ENCODE assay signal across 22 mouse cellular contexts in the genomic region with DNA sequence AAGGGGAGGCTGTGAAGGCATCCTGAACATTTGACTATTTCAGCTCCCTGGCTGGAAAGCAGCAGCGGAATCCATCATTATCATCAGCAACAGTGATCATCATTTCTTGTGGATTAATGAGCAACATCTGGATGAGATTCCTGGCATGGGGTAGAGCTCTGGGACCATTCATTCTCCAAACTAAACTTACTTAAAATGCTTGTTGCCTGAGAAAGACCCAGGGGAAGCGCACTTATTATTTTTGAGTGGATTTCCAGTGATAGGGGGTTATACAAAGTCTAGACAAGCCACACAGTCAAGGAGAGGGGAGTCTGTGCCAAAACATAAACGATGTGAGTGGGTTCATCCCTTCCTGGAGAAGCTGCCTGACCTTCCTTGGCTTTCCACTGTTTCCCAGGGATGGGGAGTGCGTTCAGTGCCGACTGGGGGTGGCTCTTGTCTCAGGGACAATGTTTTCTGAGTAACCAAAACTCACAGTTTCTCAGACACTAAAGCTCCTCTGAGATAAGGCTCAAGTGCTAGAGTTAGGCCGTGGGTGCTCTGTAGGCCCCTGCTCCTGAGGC. TPM values are rescaled to one million over a fixed set of nuclear protein-coding genes. Genes with fewer than 3 reads are reported as not detected.
DNase-seq lines count a peak whose midpoint lies in the region; ATAC-seq lines count a peak whose summit lies in the region.
"Had no signal": no experiment of that assay in that cellular context is flagged by ENCODE, and none has a peak within 500 bp of the region (broad histone marks: within the 10 kb centered on the region; RNA-seq: fewer than 3 reads in every experiment).

No protein-coding gene starts in this region.

- H3K9me3 ChIP-seq in heart, embryonic 12.5 days (replicated peaks) = no peaks in the 10 kb centered on the region
- no peaks in the 10 kb centered on the region for H3K9me3 ChIP-seq in limb, embryonic 13.5 days
- H3K9me3 ChIP-seq in limb, embryonic 10.5 days (replicated peaks) = no peaks in the 10 kb centered on the region
- H3K9me3 ChIP-seq in liver, embryonic 12.5 days (replicated peaks) = no peaks in the 10 kb centered on the region
- H3K9me3 ChIP-seq: embryonic facial prominence, embryonic 13.5 days; forebrain, embryonic 12.5 days; neural tube, embryonic 12.5 days had no signal

- H3K4me2 ChIP-seq in heart, embryonic 12.5 days = no peak overlapping the region
- no peak overlapping the region for H3K4me2 ChIP-seq in limb, embryonic 13.5 days (replicated peaks)
- no peak overlapping the region for H3K4me2 ChIP-seq in liver, embryonic 12.5 days
- H3K4me2 ChIP-seq: embryonic facial prominence, embryonic 13.5 days; forebrain, embryonic 12.5 days; liver, embryonic 11.5 days; lung, embryonic 14.5 days; midbrain, embryonic 11.5 days; neural tube, embryonic 12.5 days had no signal

- H3K27ac ChIP-seq in heart, embryonic 12.5 days (ENCODE audit: poor library complexity, severe bottlenecking) = no peak overlapping the region
- H3K27ac ChIP-seq in limb, embryonic 13.5 days = no peak overlapping the region
- no peak overlapping the region for H3K27ac ChIP-seq in limb, embryonic 10.5 days
- no peak overlapping the region for H3K27ac ChIP-seq in liver, embryonic 12.5 days
- H3K27ac ChIP-seq: embryonic facial prominence, embryonic 13.5 days; forebrain, embryonic 12.5 days; hindbrain, postnatal 0 days; neural tube, embryonic 12.5 days had no signal

- no peaks in the 10 kb centered on the region for H3K36me3 ChIP-seq in heart, embryonic 12.5 days
- H3K36me3 ChIP-seq in limb, embryonic 13.5 days = no peaks in the 10 kb centered on the region
- no peaks in the 10 kb centered on the region for H3K36me3 ChIP-seq in limb, embryonic 10.5 days
- no peaks in the 10 kb centered on the region for H3K36me3 ChIP-seq in liver, embryonic 12.5 days
- H3K36me3 ChIP-seq: embryonic facial prominence, embryonic 13.5 days; forebrain, embryonic 12.5 days; neural tube, embryonic 12.5 days had no signal

- 39% methylated on average over 6 of the region's 6 CpGs for WGBS in heart, embryonic 12.5 days
- WGBS in limb, embryonic 13.5 days = 63% methylated on average over 6 of the region's 6 CpGs
- WGBS in limb, embryonic 10.5 days = 79% methylated on average over 6 of the region's 6 CpGs
- WGBS in liver, embryonic 12.5 days (ENCODE audit: insufficient replicate concordance) = 68% methylated on average over 6 of the region's 6 CpGs

- peaks cover 12% of the 10 kb centered on the region for H3K4me1 ChIP-seq in heart, embryonic 12.5 days (replicated peaks)
- 0 out of 2 replicates have a peak, but pooled peaks cover 3% of the 10 kb centered on the region for H3K4me1 ChIP-seq in limb, embryonic 13.5 days
- peaks cover 11% of the 10 kb centered on the region for H3K4me1 ChIP-seq in limb, embryonic 10.5 days
- no peaks in the 10 kb centered on the region for H3K4me1 ChIP-seq in liver, embryonic 12.5 days
- H3K4me1 ChIP-seq: forebrain, embryonic 12.5 days had no signal

- peak; percentile 10 to 35 for DNase-seq in heart, adult 18-20 months
- DNase-seq in limb, embryonic 10.5 days (ENCODE audit: low spot score) = no peak
- peak; percentile 35 for DNase-seq in heart, postnatal 4 days
- DNase-seq: adrenal gland, postnatal 36 days; cerebellum, adult 8-10 months; kidney, adult 8-10 months; kidney, postnatal 4 days; lung, embryonic 14.5 days; lung, postnatal 4 days; thymus, adult 2 months had no signal

- H3K9ac ChIP-seq in heart, embryonic 12.5 days = no peak overlapping the region
- no peak overlapping the region for H3K9ac ChIP-seq in limb, embryonic 13.5 days
- H3K9ac ChIP-seq in liver, embryonic 12.5 days = no peak overlapping the region
- H3K9ac ChIP-seq: embryonic facial prominence, embryonic 13.5 days; forebrain, embryonic 12.5 days; lung, embryonic 14.5 days; neural tube, embryonic 12.5 days had no signal

- H3K4me3 ChIP-seq in heart, embryonic 12.5 days = no peak overlapping the region
- H3K4me3 ChIP-seq in limb, embryonic 13.5 days = no peak overlapping the region
- no peak overlapping the region for H3K4me3 ChIP-seq in limb, embryonic 10.5 days
- H3K4me3 ChIP-seq in liver, embryonic 12.5 days = no peak overlapping the region
- H3K4me3 ChIP-seq: embryonic facial prominence, embryonic 13.5 days; forebrain, embryonic 12.5 days; neural tube, embryonic 12.5 days had no signal

- ATAC-seq in heart, embryonic 12.5 days (ENCODE audit: insufficient number of reproducible peaks, low FRiP score) = no peak
- ATAC-seq in limb, embryonic 13.5 days (ENCODE audit: low FRiP score, low read depth) = peak; percentile 72
- no peak for ATAC-seq in liver, embryonic 12.5 days
- ATAC-seq in erythroid progenitor cell, adult 5-6 weeks (replicated peaks; ENCODE audit: low FRiP score, poor library complexity, severe bottlenecking) = no peak
- ATAC-seq: hindbrain, postnatal 0 days had no signal

- H3K27me3 ChIP-seq in heart, embryonic 12.5 days (replicated peaks) = no peaks in the 10 kb centered on the region
- 0 out of 2 replicates have a peak, but pooled peaks cover 4% of the 10 kb centered on the region for H3K27me3 ChIP-seq in limb, embryonic 13.5 days
- peaks cover 11% of the 10 kb centered on the region; the same call in 1 of the 2 replicates for H3K27me3 ChIP-seq in limb, embryonic 10.5 days (ENCODE audit: low read depth, poor library complexity, severe bottlenecking)
- no peaks in the 10 kb centered on the region for H3K27me3 ChIP-seq in liver, embryonic 12.5 days (replicated peaks)
- H3K27me3 ChIP-seq: embryonic facial prominence, embryonic 13.5 days; forebrain, embryonic 12.5 days had no signal

RNA-seq across cellular contexts. Expression of gene Lrrc18, which starts 6.9 kb away (rescaled TPM):
- total RNA-seq in heart, adult 18-20 months (2021) = under 1 TPM; 0.25 to 0.39 TPM
- polyA plus RNA-seq in heart, embryonic 12.5 days (2016; fragmentation: Nextera tagmentation; extraction: Ambion mirVana) = 0.22 and 0.51 TPM in 2 replicates
- 0.37 and 0.41 TPM in 2 replicates for polyA plus RNA-seq in limb, embryonic 13.5 days (2015; fragmentation: Nextera tagmentation; extraction: Ambion mirVana)
- 0.38 and 0.51 TPM in 2 replicates for polyA plus RNA-seq in limb, embryonic 10.5 days (2016; fragmentation: Nextera tagmentation; extraction: Ambion mirVana)
- total RNA-seq in heart, postnatal 4 days (2021) = under 1 TPM; 0.56 to 0.67 TPM
- 0.11 and 0.13 TPM in 2 replicates for polyA plus RNA-seq in liver, embryonic 12.5 days (2016; fragmentation: Nextera tagmentation; extraction: Ambion mirVana)
- not detected in 2 replicates for total RNA-seq in erythroid progenitor cell, adult 5-6 weeks (2015; ENCODE audit: low replicate concordance)
- not detected in 2 replicates for total RNA-seq in erythroid progenitor cell, adult 5-6 weeks (2017; ENCODE audit: low replicate concordance)
- total RNA-seq: hematopoietic stem cell, adult 5-6 weeks had no signal
- polyA plus RNA-seq: C2C12 had no signal
